In genomic region chr2:131859721-131860120, GRCm38 (mm10) we compare ENCODE assay signal across 44 mouse cellular contexts. TPM values are rescaled to one million over a fixed set of nuclear protein-coding genes. Genes with fewer than 3 reads are reported as not detected.
"Had no signal": no experiment of that assay in that cellular context is flagged by ENCODE, and none has a peak within 500 bp of the region (broad histone marks: within the 10 kb centered on the region; RNA-seq: fewer than 3 reads in every experiment).

Erv3 (minus strand) TSS chr2:131859747.

- H3K4me3 ChIP-seq: heart, embryonic 12.5 days; heart, embryonic 13.5 days; heart, embryonic 15.5 days; hindbrain, embryonic 10.5 days; hindbrain, embryonic 12.5 days; hindbrain, embryonic 13.5 days; hindbrain, embryonic 15.5 days; intestine, embryonic 15.5 days; kidney, embryonic 15.5 days; left cerebral cortex, adult 2 months had no signal

- H3K9me3 ChIP-seq: heart, embryonic 13.5 days; heart, embryonic 15.5 days; hindbrain, embryonic 10.5 days; hindbrain, embryonic 12.5 days; hindbrain, embryonic 13.5 days; hindbrain, embryonic 15.5 days; intestine, embryonic 15.5 days; kidney, embryonic 15.5 days had no signal

- H3K27ac ChIP-seq: heart, embryonic 13.5 days; heart, embryonic 15.5 days; hindbrain, embryonic 10.5 days; hindbrain, embryonic 12.5 days; hindbrain, embryonic 13.5 days; hindbrain, embryonic 14.5 days; hindbrain, embryonic 15.5 days; hindbrain, postnatal 0 days; intestine, embryonic 15.5 days; kidney, embryonic 15.5 days; kidney, postnatal 0 days; left cerebral cortex, adult 2 months had no signal

- DNase-seq: heart, postnatal 10 days; heart, postnatal 14 days; heart, postnatal 36 days; heart, postnatal 4 days; kidney, adult 11 months; kidney, adult 18-20 months; kidney, adult 2 months; kidney, adult 8-10 months; kidney, adult 9 months; kidney, postnatal 10 days; kidney, postnatal 14 days; kidney, postnatal 25 days; kidney, postnatal 36 days; kidney, postnatal 4 days; layer of hippocampus, adult 9-11 months; layer of hippocampus, postnatal 36 days had no signal

- H3K36me3 ChIP-seq: heart, embryonic 12.5 days; heart, embryonic 13.5 days; heart, embryonic 15.5 days; hindbrain, embryonic 10.5 days; hindbrain, embryonic 12.5 days; hindbrain, embryonic 13.5 days; hindbrain, embryonic 15.5 days; intestine, embryonic 15.5 days; kidney, embryonic 15.5 days had no signal

- ATAC-seq: hindbrain, embryonic 16.5 days; hindbrain, postnatal 0 days; inflammation-experienced regulatory T-cells, adult 6 months; intestine, embryonic 15.5 days; intestine, embryonic 16.5 days; intestine, postnatal 0 days had no signal

- H3K4me1 ChIP-seq: heart, embryonic 12.5 days; heart, embryonic 15.5 days; intestine, embryonic 15.5 days; kidney, embryonic 15.5 days had no signal

- H3K27me3 ChIP-seq: heart, embryonic 12.5 days; heart, embryonic 13.5 days; hindbrain, embryonic 12.5 days; hindbrain, embryonic 13.5 days; hindbrain, embryonic 15.5 days; intestine, embryonic 15.5 days; kidney, embryonic 15.5 days had no signal

- H3K9ac ChIP-seq: heart, embryonic 12.5 days; heart, embryonic 13.5 days; heart, embryonic 15.5 days; hindbrain, embryonic 12.5 days; hindbrain, embryonic 13.5 days; hindbrain, embryonic 14.5 days; hindbrain, embryonic 15.5 days; intestine, embryonic 15.5 days; kidney, embryonic 15.5 days had no signal

RNA-seq across cellular contexts. Expression of gene Erv3, which starts in this region (rescaled TPM):
- total RNA-seq: heart, postnatal 10 days; heart, postnatal 14 days; heart, postnatal 25 days; heart, postnatal 36 days; heart, postnatal 4 days; hematopoietic stem cell, adult 5-6 weeks; hindbrain, postnatal 0 days had no signal
- polyA plus RNA-seq: heart, embryonic 11.5 days; heart, embryonic 12.5 days; heart, embryonic 13.5 days; heart, embryonic 14.5 days; heart, embryonic 15.5 days; heart, embryonic 16.5 days; heart, postnatal 0 days; hindbrain, embryonic 11.5 days; hindbrain, embryonic 12.5 days; hindbrain, embryonic 13.5 days; hindbrain, embryonic 15.5 days; hindbrain, embryonic 16.5 days; inflammation-experienced regulatory T-cells, adult 6 months; intestine, embryonic 14.5 days; intestine, embryonic 15.5 days; intestine, embryonic 16.5 days; intestine, postnatal 0 days; kidney, adult 2 months; kidney, embryonic 14.5 days; kidney, embryonic 15.5 days; kidney, embryonic 16.5 days; kidney, postnatal 0 days; large intestine, adult 2 months had no signal
